Mouse (Mus musculus) kidney, postnatal 0 days (tissue): ENCODE data around the gene Fbxo24. TPM values are rescaled to one million over a fixed set of nuclear protein-coding genes. Genes with fewer than 3 reads are reported as not detected.

Experiments used
- ATAC-seq: fragments of 200-750 bp; cut with Nextera tagmentation; replicated peaks from 2 replicates; pipeline ENCODE4 v1.8.0; 2017; ENCODE audit warnings: low read depth, moderate number of reproducible peaks, moderate TSS enrichment, moderate library complexity; ENCODE audit not compliant: low FRiP score
- DNase-seq: peaks from one replicate; pipeline ENCODE4 v3.0.0-alpha.2; 2016; ENCODE audit warnings: low spot score
- H3K27ac ChIP-seq: fragments of 300-500 bp; sonication (generic); 2 replicates; pipeline ENCODE4 v1.5.1; 2014; ENCODE audit warnings: mild to moderate bottlenecking
- H3K27me3 ChIP-seq: fragments of 300-500 bp; sonication (generic); 2 replicates; pipeline ENCODE4 v1.6.1; 2014; ENCODE audit warnings: low read length, mixed read lengths; ENCODE audit not compliant: insufficient read depth
- H3K36me3 ChIP-seq: fragments of 300-500 bp; sonication (generic); 2 replicates; pipeline ENCODE4 v1.6.1; 2014; ENCODE audit warnings: low read length, mixed read lengths; ENCODE audit not compliant: insufficient read depth
- H3K4me1 ChIP-seq: fragments of 300-500 bp; sonication (generic); replicated peaks from 2 replicates; pipeline ENCODE4 v1.6.1; 2014; ENCODE audit warnings: antibody characterized with exemption, low read length, mixed read lengths; ENCODE audit not compliant: insufficient read depth
- H3K4me2 ChIP-seq: fragments of 300-500 bp; sonication (generic); 2 replicates; pipeline ENCODE4 v1.6.1; 2014; ENCODE audit warnings: mild to moderate bottlenecking, low read length, moderate library complexity, mixed read lengths
- H3K4me3 ChIP-seq: fragments of 300-500 bp; sonication (generic); replicated peaks from 2 replicates; pipeline ENCODE4 v1.5.1; 2014; ENCODE audit warnings: low read depth, low read length
- H3K9ac ChIP-seq: fragments of 300-500 bp; sonication (generic); 2 replicates; pipeline ENCODE4 v1.6.1; 2014; ENCODE audit warnings: low read depth, low read length
- H3K9me3 ChIP-seq: fragments of 300-500 bp; sonication (generic); replicated peaks from 2 replicates; pipeline ENCODE4 v1.6.1; 2016; ENCODE audit warnings: low read length, inconsistent platforms, mixed read lengths
- CTCF ChIP-seq: IDR thresholded peaks from 2 replicates; pipeline ENCODE4 v1.5.1; 2016; ENCODE audit warnings: antibody characterized with exemption, low read depth, mild to moderate bottlenecking, moderate library complexity
- WGBS: fragments of 180-500 bp; shearing (Covaris S2); extraction: QIAGEN DNeasy Blood & Tissue Kit; methylation state at CpG from one replicate; pipeline ENCODE4 v1.1.7; 2014; 5-methylcytosine and 5-hydroxymethylcytosine counted together
- polyA plus RNA-seq: library from polyadenylated mRNA; unstranded; fragments of >200 nt; fragmentation: Nextera tagmentation; extraction: Ambion mirVana; gene quantifications from 2 replicates; pipeline ENCODE4 v1.2.1, GENCODE M21; 2015

Fbxo24 gene
- polyA plus RNA-seq, 1 experiment from 2014 or later, result 0.17 TPM

DNA sequence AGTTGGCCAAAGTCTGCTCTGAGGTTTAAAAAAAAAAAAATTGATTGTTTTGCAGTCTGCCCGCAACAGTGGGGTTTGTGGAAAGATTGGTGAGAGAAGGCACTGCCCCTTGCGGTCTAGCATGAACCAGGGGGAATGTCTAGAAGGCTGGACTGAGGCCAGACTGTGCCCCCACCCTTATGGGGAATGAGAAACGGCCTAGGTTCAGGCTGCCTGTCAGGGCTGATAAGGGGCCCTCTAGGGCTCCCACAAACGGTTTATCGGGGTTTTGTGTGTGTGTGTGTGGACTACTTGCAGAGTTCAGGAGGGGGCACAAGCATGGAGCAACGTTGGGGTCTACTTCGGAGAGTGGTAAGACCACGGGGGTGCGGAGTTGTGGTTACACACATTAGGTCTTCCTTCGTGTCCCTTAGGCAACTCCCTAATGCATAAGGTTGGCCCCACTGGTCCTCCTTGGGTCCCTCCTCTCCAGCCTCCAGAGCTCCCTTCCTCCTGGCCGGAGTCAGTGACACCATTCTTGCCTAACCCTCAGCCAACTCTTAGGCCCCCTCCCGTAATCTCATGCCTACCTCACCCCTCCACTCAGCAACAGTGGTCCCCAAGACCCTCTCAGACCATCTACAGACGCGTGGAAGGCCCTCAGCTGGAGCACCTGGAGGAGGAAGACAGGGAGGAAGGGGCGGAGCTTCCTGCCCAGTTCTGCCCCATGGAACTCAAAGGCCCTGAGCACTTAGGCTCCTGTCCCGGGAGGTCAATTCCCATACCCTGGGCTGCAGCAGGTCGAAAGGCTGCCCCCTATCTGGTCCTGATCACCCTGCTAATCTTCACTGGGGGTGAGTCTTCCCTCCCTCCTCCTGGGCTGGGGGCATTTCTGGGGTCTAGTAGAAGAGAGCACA lies 57.9 kb downstream of the Fbxo24 start:
- peaks cover 5% of the 10 kb centered on the region; the same call in 1 of the 2 replicates for H3K4me1 ChIP-seq
- no peak overlapping the region for H3K27ac ChIP-seq
- no peak overlapping the region for H3K9ac ChIP-seq
- no peak for TF ChIP-seq CTCF
- H3K36me3 ChIP-seq, result no peaks in the 10 kb centered on the region
- ATAC-seq (no peak), DNase-seq (no peak)
- no peaks in the 10 kb centered on the region for H3K9me3 ChIP-seq
- H3K4me2 ChIP-seq, result no peak overlapping the region
- H3K4me3 ChIP-seq, result no peak overlapping the region
- no peaks in the 10 kb centered on the region for H3K27me3 ChIP-seq
- WGBS, result 80% methylated on average over 17 of the region's 17 CpGs

DNA sequence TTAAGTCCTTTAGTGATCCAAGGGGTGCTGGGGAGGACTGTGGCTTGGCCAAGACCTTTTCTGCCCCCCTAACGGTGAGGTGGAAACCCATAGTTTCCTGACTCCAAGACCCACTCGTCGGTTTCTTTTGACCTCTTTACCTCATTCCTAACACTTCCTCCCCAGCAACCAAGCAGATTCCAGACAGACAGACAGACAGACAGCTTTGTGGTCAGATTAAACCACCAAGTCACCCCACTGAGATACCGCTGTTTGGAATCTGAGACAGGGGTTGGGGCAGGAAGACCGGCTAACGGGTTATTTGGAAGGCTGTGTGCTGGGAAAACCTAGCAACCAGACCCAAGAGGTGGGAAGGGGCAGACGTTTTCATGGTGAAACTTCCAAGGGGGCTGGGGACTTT lies 58.6 kb downstream of the Fbxo24 start:
- WGBS, result 42% methylated on average over 7 of the region's 7 CpGs
- ATAC-seq, result no peak
- H3K9me3 ChIP-seq, result no peaks in the 10 kb centered on the region
- H3K4me1 ChIP-seq, result peaks cover 5% of the 10 kb centered on the region; the same call in 1 of the 2 replicates
- no peaks in the 10 kb centered on the region for H3K36me3 ChIP-seq
- no peak overlapping the region for H3K9ac ChIP-seq
- no peak overlapping the region for H3K4me3 ChIP-seq
- no peak for DNase-seq
- no peak overlapping the region for H3K27ac ChIP-seq
- TF ChIP-seq CTCF, result no peak
- H3K4me2 ChIP-seq, result no peak overlapping the region
- no peaks in the 10 kb centered on the region for H3K27me3 ChIP-seq

DNA sequence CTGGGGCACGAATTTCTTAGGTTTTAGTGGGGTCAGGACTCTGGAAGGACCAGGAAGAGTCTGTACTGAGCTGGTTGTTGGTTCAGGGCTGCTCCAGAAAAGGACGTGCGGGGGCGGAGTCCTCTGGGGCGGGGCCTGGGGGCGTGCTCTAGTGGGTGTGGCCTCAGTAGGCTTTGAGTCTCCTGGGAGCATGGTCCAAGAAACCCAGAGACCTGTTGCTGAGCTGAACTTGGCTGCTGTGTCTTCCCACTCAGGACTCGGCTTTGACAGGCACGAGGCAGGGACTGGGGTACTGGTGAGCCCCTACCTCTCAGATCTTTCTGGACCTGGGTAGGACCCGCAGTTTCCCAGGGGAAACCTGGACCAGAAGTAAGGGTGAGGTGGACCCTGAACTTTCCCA lies 59.1 kb downstream of the Fbxo24 start, which contains the start of gene Tfr2:
TSS of gene Tfr2 (plus strand) at position 176 of the 400 bp plus-strand sequence.
- ATAC-seq (no peak), DNase-seq (peak; percentile 39)
- Histone ChIP-seq H3K27ac (no peak within 1 kb of the TSS), H3K4me2 (no peak within 1 kb of the TSS), H3K9me3 (no peaks in the 10 kb centered on the region), H3K4me1 (peaks cover 5% of the 10 kb centered on the region; the same call in 1 of the 2 replicates), H3K27me3 (no peaks in the 10 kb centered on the region), H3K9ac (no peak within 1 kb of the TSS), H3K4me3 (no peak within 1 kb of the TSS), H3K36me3 (no peaks in the 10 kb centered on the region)
- no peak for TF ChIP-seq CTCF
- 30% methylated on average over 9 of the region's 9 CpGs for WGBS

DNA sequence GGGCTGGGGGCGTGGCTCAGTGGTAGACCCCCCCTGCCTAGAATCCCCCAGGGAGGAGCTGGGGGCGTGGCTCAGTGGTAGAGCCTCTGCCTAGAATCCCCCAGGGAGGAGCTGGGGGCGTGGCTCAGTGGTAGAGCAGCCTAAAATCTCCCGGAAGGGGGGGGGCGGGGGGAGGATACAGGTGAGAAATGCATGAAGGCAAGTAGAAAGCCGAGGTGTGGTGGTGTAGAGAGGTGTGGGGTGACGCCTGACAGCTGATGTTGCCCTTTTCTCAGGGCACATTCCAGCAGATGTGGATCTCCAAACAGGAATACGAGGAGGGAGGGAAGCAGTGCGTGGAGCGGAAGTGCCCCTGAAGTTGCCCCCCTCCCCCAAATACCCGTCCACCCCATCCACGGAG lies 59.8 kb downstream of the Fbxo24 start:
- TF ChIP-seq CTCF, result no peak
- H3K4me3 ChIP-seq, result no peak overlapping the region
- no peak overlapping the region for H3K27ac ChIP-seq
- no peak overlapping the region for H3K4me2 ChIP-seq
- no peaks in the 10 kb centered on the region for H3K4me1 ChIP-seq
- 71% methylated on average over 12 of the region's 12 CpGs for WGBS
- H3K36me3 ChIP-seq, result no peaks in the 10 kb centered on the region
- H3K27me3 ChIP-seq, result no peaks in the 10 kb centered on the region
- ATAC-seq, result no peak
- H3K9me3 ChIP-seq, result no peaks in the 10 kb centered on the region
- DNase-seq, result no peak
- no peak overlapping the region for H3K9ac ChIP-seq

DNA sequence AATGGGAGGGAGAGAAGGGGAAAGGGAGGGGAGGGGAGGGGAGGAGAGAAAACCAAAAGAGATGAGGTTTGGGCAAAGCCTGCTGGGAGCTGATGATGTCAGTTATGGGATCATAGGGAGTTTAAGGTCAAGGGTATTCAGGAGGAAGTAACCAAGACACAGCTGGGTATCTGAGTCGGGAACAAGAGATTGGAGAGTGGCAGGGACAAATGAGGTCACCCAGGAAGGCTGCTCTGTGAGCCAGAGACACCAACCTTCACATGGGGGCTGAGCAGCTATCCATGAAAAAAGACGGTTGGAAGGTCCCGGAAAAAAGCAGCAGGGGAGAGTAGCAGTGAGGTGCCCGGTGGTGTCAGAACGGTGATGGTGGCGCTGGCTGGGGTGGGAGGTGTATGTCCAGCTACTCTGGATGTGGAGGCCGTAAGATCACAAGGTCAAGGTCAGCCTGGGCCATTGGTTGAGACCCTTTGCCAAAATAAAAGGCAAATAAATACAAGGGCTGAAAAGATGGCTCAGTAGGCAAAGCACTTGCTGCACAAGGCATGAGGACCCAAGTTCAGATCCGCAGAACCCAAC lies 60.5 kb downstream of the Fbxo24 start:
- no peaks in the 10 kb centered on the region for H3K27me3 ChIP-seq
- no peaks in the 10 kb centered on the region for H3K4me1 ChIP-seq
- 79% methylated on average over 8 of the region's 8 CpGs for WGBS
- no peak overlapping the region for H3K4me3 ChIP-seq
- no peak overlapping the region for H3K27ac ChIP-seq
- no peak overlapping the region for H3K9ac ChIP-seq
- no peak overlapping the region for H3K4me2 ChIP-seq
- no peak for TF ChIP-seq CTCF
- ATAC-seq (no peak), DNase-seq (no peak)
- H3K36me3 ChIP-seq, result no peaks in the 10 kb centered on the region
- no peaks in the 10 kb centered on the region for H3K9me3 ChIP-seq

DNA sequence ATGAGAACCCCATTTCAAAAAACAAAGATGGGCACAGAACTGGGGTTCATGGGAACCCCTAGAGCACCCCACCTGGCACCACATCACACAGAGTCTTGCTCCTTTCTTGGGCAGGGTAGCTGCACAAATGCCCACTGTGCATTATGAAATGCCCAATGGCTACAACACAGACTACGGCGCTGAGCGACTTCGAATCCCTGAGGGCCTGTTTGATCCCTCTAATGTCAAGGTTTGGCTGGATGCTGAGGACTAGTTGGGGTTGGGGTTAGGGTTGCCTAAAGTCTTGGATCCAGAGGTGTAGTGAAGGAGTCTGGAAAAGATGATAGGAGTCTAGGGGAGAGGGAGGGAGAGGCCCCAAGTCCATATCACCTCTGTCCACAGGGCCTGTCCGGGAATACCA lies 62.4 kb downstream of the Fbxo24 start:
- 93% methylated on average over 5 of the region's 5 CpGs for WGBS
- H3K36me3 ChIP-seq, result no peaks in the 10 kb centered on the region

More for the DNA sequence above, 62.4 kb downstream of the Fbxo24 start:
- Histone ChIP-seq H3K4me2 (no peak overlapping the region), H3K27me3 (no peaks in the 10 kb centered on the region), H3K4me1 (no peaks in the 10 kb centered on the region), H3K9ac (no peak overlapping the region), H3K9me3 (no peaks in the 10 kb centered on the region), H3K27ac (no peak overlapping the region), H3K4me3 (no peak overlapping the region)
- no peak for TF ChIP-seq CTCF
- no peak for DNase-seq
- ATAC-seq, result no peak
